Mouse (Mus musculus) stomach, postnatal 0 days (tissue): ENCODE measurements around the gene Gm10799. TPM values are rescaled to one million over a fixed set of nuclear protein-coding genes. Genes with fewer than 3 reads are reported as not detected.
A peak's percentile ranks its signal among the peaks of the same experiment; 100 is the strongest.

Experiments used
- ATAC-seq: fragments of 200-750 bp; cut with Nextera tagmentation; 2 replicates; pipeline ENCODE4 v1.8.0; 2017; ENCODE audit not compliant: low FRiP score, low TSS enrichment
- DNase-seq: peaks from one replicate; pipeline ENCODE4 v3.0.0-alpha.2; 2016; ENCODE audit warnings: low spot score
- H3K27ac ChIP-seq: fragments of 300-500 bp; sonication (generic); replicated peaks from 2 replicates; pipeline ENCODE4 v1.5.1; 2014; ENCODE audit warnings: mild to moderate bottlenecking, control low read depth
- H3K27me3 ChIP-seq: fragments of 300-500 bp; sonication (generic); 2 replicates; pipeline ENCODE4 v1.6.1; 2014; ENCODE audit warnings: low read length; ENCODE audit not compliant: control insufficient read depth, insufficient read depth
- H3K36me3 ChIP-seq: fragments of 300-500 bp; sonication (generic); 2 replicates; pipeline ENCODE4 v1.6.1; 2014; ENCODE audit warnings: low read length, mixed read lengths; ENCODE audit not compliant: control insufficient read depth, insufficient read depth
- H3K4me1 ChIP-seq: fragments of 300-500 bp; sonication (generic); replicated peaks from 2 replicates; pipeline ENCODE4 v1.6.1; 2014; ENCODE audit warnings: antibody characterized with exemption; ENCODE audit not compliant: control insufficient read depth, insufficient read depth
- H3K4me2 ChIP-seq: fragments of 300-500 bp; sonication (generic); replicated peaks from 2 replicates; pipeline ENCODE4 v1.6.1; 2014; ENCODE audit warnings: low read depth, mild to moderate bottlenecking, control low read depth, moderate library complexity
- H3K4me3 ChIP-seq: fragments of 300-500 bp; sonication (generic); 2 replicates; pipeline ENCODE4 v1.5.1; 2014; ENCODE audit warnings: low read depth, low read length, control low read depth
- H3K9ac ChIP-seq: fragments of 300-500 bp; sonication (generic); 2 replicates; pipeline ENCODE4 v1.6.1; 2014; ENCODE audit warnings: mild to moderate bottlenecking, low read length, control low read depth, mixed read lengths
- H3K9me3 ChIP-seq: fragments of 300-500 bp; sonication (generic); 2 replicates; pipeline ENCODE4 v1.6.1; 2016; ENCODE audit warnings: low read length; ENCODE audit not compliant: control insufficient read depth
- CTCF ChIP-seq: IDR thresholded peaks from 2 replicates; pipeline ENCODE4 v1.5.1; 2016; ENCODE audit warnings: antibody characterized with exemption, low read depth, mild to moderate bottlenecking, moderate library complexity
- EP300 ChIP-seq: optimal IDR thresholded peaks from 2 replicates; pipeline ENCODE3; 2016; ENCODE audit warnings: antibody characterized with exemption
- WGBS: fragments of 180-500 bp; shearing (Covaris S2); extraction: QIAGEN DNeasy Blood & Tissue Kit; methylation state at CpG from one replicate; pipeline ENCODE4 v1.1.7; 2014; 5-methylcytosine and 5-hydroxymethylcytosine counted together
- polyA plus RNA-seq: library from polyadenylated mRNA; unstranded; fragments of >200 nt; fragmentation: Nextera tagmentation; extraction: Ambion mirVana; gene quantifications from 2 replicates; pipeline ENCODE4 v1.2.1, GENCODE M21; 2015

The Gm10799 gene
- polyA plus RNA-seq, 1 experiment from 2014 or later, result not detected

DNA sequence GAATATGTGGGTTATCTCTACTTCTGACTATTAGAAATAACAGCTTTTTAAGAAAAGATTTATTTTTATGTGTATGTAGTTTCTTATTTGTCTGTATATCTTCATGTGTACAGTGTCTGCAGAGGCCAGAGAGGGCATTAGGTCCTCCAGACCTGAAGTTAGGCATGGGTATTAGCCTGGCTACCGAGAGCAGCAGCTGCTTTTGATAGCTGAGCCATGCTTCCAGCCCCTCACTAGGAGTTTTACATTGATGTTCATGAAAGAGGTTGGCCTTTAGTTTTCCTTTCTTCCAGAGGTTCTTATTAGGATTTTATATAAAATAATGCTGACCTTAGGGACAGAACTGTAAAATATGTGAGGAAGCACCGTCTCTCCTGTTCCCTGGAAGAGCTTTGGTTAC is 30.1 kb downstream of the Gm10799 start:
- Histone ChIP-seq H3K9me3 (no peaks in the 10 kb centered on the region), H3K4me1 (no peaks in the 10 kb centered on the region), H3K27ac (no peak overlapping the region), H3K36me3 (peaks cover 4% of the 10 kb centered on the region; the same call in 1 of the 2 replicates), H3K27me3 (no peaks in the 10 kb centered on the region), H3K9ac (no peak overlapping the region), H3K4me2 (no peak overlapping the region), H3K4me3 (no peak overlapping the region)
- 72% methylated on average over 2 of the region's 2 CpGs for WGBS
- TF ChIP-seq EP300, result no peak
- DNase-seq (no peak), ATAC-seq (no peak)

DNA sequence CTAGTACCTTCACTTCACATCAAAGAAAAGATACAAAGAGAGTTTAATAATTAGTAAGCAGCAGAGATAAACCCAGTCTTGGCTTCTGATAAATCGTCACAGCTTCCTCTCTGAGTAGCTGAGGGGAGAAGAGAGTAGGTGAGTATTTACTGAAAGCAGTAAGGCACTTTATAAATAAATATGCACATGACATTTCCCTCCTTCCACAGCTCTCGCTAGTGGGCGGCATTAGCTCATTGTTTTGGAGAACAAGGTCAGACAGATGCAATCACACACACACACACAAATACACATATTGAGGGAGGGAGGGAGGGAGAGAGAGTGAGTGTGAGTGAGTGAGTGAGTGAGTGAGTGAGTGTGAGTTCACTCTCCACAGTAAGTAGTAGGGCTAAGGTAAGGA is 32.0 kb downstream of the Gm10799 start:
- Histone ChIP-seq H3K4me1 (no peaks in the 10 kb centered on the region), H3K4me2 (no peak overlapping the region), H3K36me3 (peaks cover 4% of the 10 kb centered on the region; the same call in 1 of the 2 replicates), H3K27ac (no peak overlapping the region), H3K4me3 (no peak overlapping the region), H3K9me3 (no peaks in the 10 kb centered on the region), H3K9ac (no peak overlapping the region), H3K27me3 (no peaks in the 10 kb centered on the region)
- no peak for DNase-seq
- TF ChIP-seq CTCF (peak; percentile 18; the same call in 1 of the 2 replicates), EP300 (no peak)
- ATAC-seq, result 0 out of 2 replicates have a peak, but pooled peaks have one; percentile 54
- WGBS, result 37% methylated on average over 3 of the region's 3 CpGs

DNA sequence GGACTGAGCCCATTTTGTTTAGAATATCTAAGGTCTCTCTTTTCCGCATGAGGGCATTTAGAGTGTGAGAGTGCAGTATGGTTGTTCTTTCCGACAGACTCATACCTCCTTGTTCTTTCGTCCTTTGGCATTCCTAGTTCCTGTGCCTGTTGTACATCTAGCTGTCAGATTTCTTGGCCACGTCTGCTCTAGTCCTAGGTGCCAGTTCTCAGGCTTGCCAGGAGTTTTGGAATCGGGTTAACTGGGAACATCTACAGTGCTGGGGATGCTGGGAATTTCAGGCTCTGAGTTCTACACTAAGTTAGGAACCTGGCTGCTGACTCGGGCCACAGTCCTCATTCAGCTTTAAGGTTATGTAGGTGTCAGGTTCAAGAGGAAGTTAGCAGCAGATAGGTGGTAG is 32.8 kb downstream of the Gm10799 start:
- H3K9me3 ChIP-seq, result no peaks in the 10 kb centered on the region
- H3K9ac ChIP-seq, result no peak overlapping the region
- H3K4me3 ChIP-seq, result no peak overlapping the region
- ATAC-seq (0 out of 2 replicates have a peak, but pooled peaks have one; percentile 36), DNase-seq (no peak)
- H3K36me3 ChIP-seq, result peaks cover 4% of the 10 kb centered on the region; the same call in 1 of the 2 replicates
- H3K4me2 ChIP-seq, result no peak overlapping the region
- H3K4me1 ChIP-seq, result no peaks in the 10 kb centered on the region
- H3K27ac ChIP-seq, result 0 out of 2 replicates have a peak overlapping the region, but pooled peaks have one; percentile 14
- no peaks in the 10 kb centered on the region for H3K27me3 ChIP-seq
- WGBS, result 64% methylated on average over 6 of the region's 6 CpGs
- TF ChIP-seq CTCF, result no peak
- TF ChIP-seq EP300, result no peak

DNA sequence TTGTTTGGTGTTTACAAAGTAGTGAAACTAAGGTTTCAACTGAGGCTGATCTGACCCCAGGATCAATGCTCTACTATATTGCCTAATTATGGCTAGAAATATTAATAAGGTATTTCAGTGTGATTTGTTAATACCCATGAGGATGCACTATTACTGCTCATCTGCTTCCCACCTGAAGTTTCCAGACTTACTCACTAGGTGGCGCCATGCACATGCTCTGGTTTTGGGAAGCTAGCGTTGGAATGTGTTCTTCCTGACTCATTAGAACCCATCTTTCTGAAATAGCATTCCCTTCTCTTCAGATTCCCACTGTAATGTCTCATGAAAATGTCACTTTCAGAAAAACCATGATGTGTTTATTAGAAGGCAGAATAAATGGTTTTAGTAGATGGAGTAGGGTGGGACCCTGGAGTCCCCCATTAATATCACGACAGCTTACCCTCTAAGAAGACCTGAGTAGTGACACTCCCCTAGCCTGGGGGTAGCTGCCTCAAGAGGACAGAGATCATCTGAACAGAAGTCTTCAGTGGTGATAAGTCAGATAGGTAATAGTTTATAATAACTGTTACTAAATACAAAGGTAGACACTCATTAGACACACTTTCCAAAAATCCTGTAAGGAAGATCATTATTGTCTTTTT is 33.4 kb downstream of the Gm10799 start:
- TF ChIP-seq EP300, result no peak
- peak; percentile 98 for TF ChIP-seq CTCF
- Histone ChIP-seq H3K27ac (no peak overlapping the region), H3K9ac (no peak overlapping the region), H3K27me3 (no peaks in the 10 kb centered on the region), H3K36me3 (no peaks in the 10 kb centered on the region; the same call in 1 of the 2 replicates), H3K4me2 (no peak overlapping the region), H3K4me1 (no peaks in the 10 kb centered on the region), H3K4me3 (no peak overlapping the region), H3K9me3 (no peaks in the 10 kb centered on the region)
- WGBS, result 32% methylated on average over 3 of the region's 3 CpGs
- ATAC-seq, result peak; percentile 63; the same call in 1 of the 2 replicates
- peak; percentile 59 for DNase-seq

DNA sequence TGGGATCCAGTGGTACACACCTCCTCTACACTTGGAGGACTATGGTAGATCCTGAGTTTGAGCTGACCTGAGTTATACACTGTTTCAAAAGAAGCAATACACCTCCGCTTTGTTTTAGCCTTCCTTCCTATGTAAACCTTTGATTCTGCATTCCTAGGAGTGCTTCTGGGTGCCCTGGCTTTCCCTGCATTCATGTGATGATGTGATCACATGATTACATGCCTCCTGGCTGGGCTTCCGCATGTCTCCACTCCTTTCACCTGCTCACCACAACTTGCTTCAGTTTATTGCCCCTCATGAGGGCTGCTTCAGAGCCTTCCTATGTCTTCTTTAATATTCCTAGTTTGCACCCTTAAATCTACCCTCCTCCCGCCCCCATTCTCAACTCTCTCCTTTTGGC is 36.3 kb downstream of the Gm10799 start:
- Histone ChIP-seq H3K4me1 (no peaks in the 10 kb centered on the region), H3K27ac (no peak overlapping the region), H3K4me3 (no peak overlapping the region), H3K27me3 (no peaks in the 10 kb centered on the region), H3K4me2 (no peak overlapping the region), H3K9ac (no peak overlapping the region), H3K9me3 (no peaks in the 10 kb centered on the region), H3K36me3 (no peaks in the 10 kb centered on the region; the same call in 1 of the 2 replicates)
- no peak for TF ChIP-seq CTCF
- TF ChIP-seq EP300, result no peak
- WGBS, result 88% methylated on average over 3 of the region's 3 CpGs
- ATAC-seq (no peak), DNase-seq (no peak)

DNA sequence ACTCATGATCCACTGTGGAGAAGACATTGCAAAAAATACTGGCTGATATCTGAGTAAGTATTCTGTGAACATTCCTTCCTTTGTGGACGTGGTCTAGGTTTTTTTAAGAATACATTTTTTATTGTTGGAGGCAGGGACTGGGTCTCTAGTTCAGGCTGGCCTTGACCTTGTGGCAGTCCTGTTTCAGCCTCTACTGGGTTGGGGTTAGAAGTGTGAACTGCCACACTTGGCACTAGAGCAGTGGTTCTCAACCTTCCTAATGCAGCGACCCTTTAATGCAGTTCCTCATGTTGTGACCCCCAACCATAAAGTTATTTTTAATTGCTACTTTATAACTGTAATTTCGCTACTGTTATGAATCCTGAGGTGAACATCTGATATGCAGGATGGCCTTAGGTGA is 38.0 kb downstream of the Gm10799 start:
- Histone ChIP-seq H3K4me1 (no peaks in the 10 kb centered on the region), H3K9ac (no peak overlapping the region), H3K9me3 (no peaks in the 10 kb centered on the region), H3K36me3 (no peaks in the 10 kb centered on the region; the same call in 1 of the 2 replicates), H3K27me3 (no peaks in the 10 kb centered on the region), H3K27ac (no peak overlapping the region), H3K4me3 (no peak overlapping the region), H3K4me2 (no peak overlapping the region)
- no peak for DNase-seq
- TF ChIP-seq EP300 (no peak), CTCF (no peak)
- no peak for ATAC-seq
- 76% methylated on average over 3 of the region's 3 CpGs for WGBS
